Mouse (Mus musculus) heart, embryonic 12.5 days (tissue): ENCODE measurements around the gene Ptprn2. TPM values are rescaled to one million over a fixed set of nuclear protein-coding genes. Genes with fewer than 3 reads are reported as not detected.

Experiments
- ATAC-seq: fragments of 200-750 bp; cut with Nextera tagmentation; 2 replicates; pipeline ENCODE4 v1.8.0; 2017; ENCODE audit warnings: moderate TSS enrichment, moderate library complexity; ENCODE audit not compliant: insufficient number of reproducible peaks, low FRiP score
- H3K27ac ChIP-seq: fragments of 300-500 bp; sonication (generic); 2 replicates; pipeline ENCODE4 v1.5.1; 2016; ENCODE audit warnings: mild to moderate bottlenecking, moderate library complexity; ENCODE audit not compliant: poor library complexity, severe bottlenecking
- H3K27me3 ChIP-seq: fragments of 300-500 bp; sonication (generic); replicated peaks from 2 replicates; pipeline ENCODE4 v1.6.1; 2016; ENCODE audit warnings: mild to moderate bottlenecking, moderate library complexity
- H3K36me3 ChIP-seq: fragments of 300-500 bp; sonication (generic); 2 replicates; pipeline ENCODE4 v1.6.1; 2016; ENCODE audit warnings: mild to moderate bottlenecking, moderate library complexity
- H3K4me1 ChIP-seq: fragments of 300-500 bp; sonication (generic); replicated peaks from 2 replicates; pipeline ENCODE4 v1.6.1; 2016; ENCODE audit warnings: mild to moderate bottlenecking
- H3K4me2 ChIP-seq: fragments of 300-500 bp; sonication (generic); 2 replicates; pipeline ENCODE4 v1.6.1; 2016; ENCODE audit warnings: mild to moderate bottlenecking, moderate library complexity
- H3K4me3 ChIP-seq: fragments of 300-500 bp; sonication (generic); 2 replicates; pipeline ENCODE4 v1.5.1; 2016; ENCODE audit warnings: mild to moderate bottlenecking
- H3K9ac ChIP-seq: fragments of 300-500 bp; sonication (generic); 2 replicates; pipeline ENCODE4 v1.6.1; 2016; ENCODE audit warnings: mild to moderate bottlenecking, moderate library complexity
- H3K9me3 ChIP-seq: fragments of 300-500 bp; sonication (generic); replicated peaks from 2 replicates; pipeline ENCODE4 v1.6.1; 2016; ENCODE audit warnings: mild to moderate bottlenecking, moderate library complexity
- WGBS: fragments of 180-500 bp; shearing (Covaris S2); methylation state at CpG from one replicate; pipeline ENCODE4 v1.1.7; 2016; 5-methylcytosine and 5-hydroxymethylcytosine counted together
- polyA plus RNA-seq: library from polyadenylated mRNA; unstranded; fragments of >200 nt; fragmentation: Nextera tagmentation; extraction: Ambion mirVana; gene quantifications from 2 replicates; pipeline ENCODE4 v1.2.1, GENCODE M21; 2016

Gene Ptprn2
- polyA plus RNA-seq, 1 experiment from 2014 or later = 0.05 TPM

GRCm38 (mm10) chr12:117270199-117270598, 784.7 kb downstream of the Ptprn2 start:
- no peaks in the 10 kb centered on the region for H3K4me1 ChIP-seq
- no peak overlapping the region for H3K9ac ChIP-seq
- ATAC-seq = no peak
- no peak overlapping the region for H3K4me2 ChIP-seq
- no peaks in the 10 kb centered on the region for H3K9me3 ChIP-seq
- H3K36me3 ChIP-seq = no peaks in the 10 kb centered on the region
- 76% methylated on average over 4 of the region's 4 CpGs for WGBS
- H3K27ac ChIP-seq = no peak overlapping the region
- H3K27me3 ChIP-seq = peaks cover 10% of the 10 kb centered on the region; the same call in 1 of the 2 replicates
- H3K4me3 ChIP-seq = no peak overlapping the region

GRCm38 (mm10) chr12:117273166-117273565, 787.6 kb downstream of the Ptprn2 start:
- H3K4me2 ChIP-seq = no peak overlapping the region
- no peak overlapping the region for H3K27ac ChIP-seq
- WGBS = 7% methylated on average over 4 of the region's 4 CpGs

GRCm38 (mm10) chr12:117274576-117274975, 789.1 kb downstream of the Ptprn2 start:
- 78% methylated on average over 5 of the region's 5 CpGs for WGBS
- peaks cover 23% of the 10 kb centered on the region for H3K27me3 ChIP-seq
- ATAC-seq = no peak

More at GRCm38 (mm10) chr12:117273166-117273565, 787.6 kb downstream of the Ptprn2 start:
- ATAC-seq = no peak
- H3K9me3 ChIP-seq = no peaks in the 10 kb centered on the region
- H3K36me3 ChIP-seq = no peaks in the 10 kb centered on the region
- no peak overlapping the region for H3K9ac ChIP-seq
- no peaks in the 10 kb centered on the region for H3K4me1 ChIP-seq
- H3K27me3 ChIP-seq = peaks cover 23% of the 10 kb centered on the region
- H3K4me3 ChIP-seq = no peak overlapping the region

GRCm38 (mm10) chr12:117280790-117281189, 795.3 kb downstream of the Ptprn2 start:
- Histone ChIP-seq H3K9ac (no peak overlapping the region), H3K36me3 (no peaks in the 10 kb centered on the region), H3K9me3 (0 out of 2 replicates have a peak, but pooled peaks cover 2% of the 10 kb centered on the region), H3K27ac (no peak overlapping the region), H3K4me3 (no peak overlapping the region), H3K27me3 (peaks cover 6% of the 10 kb centered on the region; the same call in 1 of the 2 replicates), H3K4me1 (no peaks in the 10 kb centered on the region), H3K4me2 (no peak overlapping the region)
- ATAC-seq = no peak
- 79% methylated on average over 3 of the region's 3 CpGs for WGBS

More at GRCm38 (mm10) chr12:117274576-117274975, 789.1 kb downstream of the Ptprn2 start:
- Histone ChIP-seq H3K4me3 (no peak overlapping the region), H3K9me3 (no peaks in the 10 kb centered on the region), H3K36me3 (no peaks in the 10 kb centered on the region), H3K4me1 (no peaks in the 10 kb centered on the region), H3K9ac (no peak overlapping the region), H3K27ac (no peak overlapping the region), H3K4me2 (no peak overlapping the region)

GRCm38 (mm10) chr12:117282659-117283058, 797.1 kb downstream of the Ptprn2 start:
- no peaks in the 10 kb centered on the region for H3K36me3 ChIP-seq
- 68% methylated on average over 2 of the region's 2 CpGs for WGBS

GRCm38 (mm10) chr12:117287456-117287855, 801.9 kb downstream of the Ptprn2 start:
- no peak for ATAC-seq
- Histone ChIP-seq H3K4me1 (no peaks in the 10 kb centered on the region), H3K4me2 (no peak overlapping the region), H3K4me3 (no peak overlapping the region), H3K9me3 (no peaks in the 10 kb centered on the region), H3K27ac (no peak overlapping the region), H3K9ac (no peak overlapping the region), H3K36me3 (no peaks in the 10 kb centered on the region), H3K27me3 (no peaks in the 10 kb centered on the region)
- 77% methylated on average over 2 of the region's 2 CpGs for WGBS

More at GRCm38 (mm10) chr12:117282659-117283058, 797.1 kb downstream of the Ptprn2 start:
- H3K9me3 ChIP-seq = 0 out of 2 replicates have a peak, but pooled peaks cover 2% of the 10 kb centered on the region
- H3K4me1 ChIP-seq = no peaks in the 10 kb centered on the region
- H3K9ac ChIP-seq = no peak overlapping the region
- H3K27me3 ChIP-seq = no peaks in the 10 kb centered on the region
- ATAC-seq = no peak
- no peak overlapping the region for H3K27ac ChIP-seq
- H3K4me3 ChIP-seq = no peak overlapping the region
- H3K4me2 ChIP-seq = no peak overlapping the region

- no peak for ATAC-seq
- H3K27ac ChIP-seq = no peak overlapping the region
- H3K9me3 ChIP-seq = no peaks in the 10 kb centered on the region
- no peaks in the 10 kb centered on the region for H3K4me1 ChIP-seq
- WGBS = 64% methylated on average over 3 of the region's 3 CpGs
- H3K36me3 ChIP-seq = no peaks in the 10 kb centered on the region
- H3K4me3 ChIP-seq = no peak overlapping the region
- no peaks in the 10 kb centered on the region for H3K27me3 ChIP-seq
- H3K9ac ChIP-seq = no peak overlapping the region
- H3K4me2 ChIP-seq = no peak overlapping the region
Observed at GRCm38 (mm10) chr12:117291943-117292342, 806.4 kb downstream of the Ptprn2 start.

GRCm38 (mm10) chr12:117296792-117297191, 811.3 kb downstream of the Ptprn2 start:
- Histone ChIP-seq H3K4me2 (no peak overlapping the region), H3K4me3 (no peak overlapping the region), H3K9ac (no peak overlapping the region), H3K4me1 (no peaks in the 10 kb centered on the region), H3K36me3 (no peaks in the 10 kb centered on the region), H3K27me3 (no peaks in the 10 kb centered on the region), H3K27ac (no peak overlapping the region), H3K9me3 (no peaks in the 10 kb centered on the region)
- no peak for ATAC-seq
- WGBS = 54% methylated on average over 2 of the region's 2 CpGs

- no peak overlapping the region for H3K4me2 ChIP-seq
- H3K4me3 ChIP-seq = no peak overlapping the region
- H3K9me3 ChIP-seq = no peaks in the 10 kb centered on the region
- H3K27me3 ChIP-seq = no peaks in the 10 kb centered on the region
- H3K9ac ChIP-seq = no peak overlapping the region
- no peaks in the 10 kb centered on the region for H3K36me3 ChIP-seq
- WGBS = 82% methylated on average over 3 of the region's 3 CpGs
- no peak overlapping the region for H3K27ac ChIP-seq
- H3K4me1 ChIP-seq = no peaks in the 10 kb centered on the region
- no peak for ATAC-seq
Observed at GRCm38 (mm10) chr12:117299084-117299483, 813.6 kb downstream of the Ptprn2 start.

- H3K4me1 ChIP-seq = no peaks in the 10 kb centered on the region; the same call in 1 of the 2 replicates
- 73% methylated on average over 17 of the region's 17 CpGs for WGBS
- H3K27ac ChIP-seq = no peak overlapping the region
- no peak overlapping the region for H3K4me3 ChIP-seq
- H3K4me2 ChIP-seq = no peak overlapping the region
- no peak overlapping the region for H3K9ac ChIP-seq
- H3K27me3 ChIP-seq = 0 out of 2 replicates have a peak, but pooled peaks cover 5% of the 10 kb centered on the region
- H3K36me3 ChIP-seq = no peaks in the 10 kb centered on the region
- ATAC-seq = no peak
- H3K9me3 ChIP-seq = no peaks in the 10 kb centered on the region
Observed at GRCm38 (mm10) chr12:117304751-117305624, 819.5 kb downstream of the Ptprn2 start.

- Histone ChIP-seq H3K36me3 (no peaks in the 10 kb centered on the region), H3K27ac (no peak overlapping the region), H3K9me3 (no peaks in the 10 kb centered on the region), H3K4me3 (no peak overlapping the region), H3K9ac (no peak overlapping the region), H3K4me2 (no peak overlapping the region), H3K4me1 (no peaks in the 10 kb centered on the region; the same call in 1 of the 2 replicates), H3K27me3 (0 out of 2 replicates have a peak, but pooled peaks cover 5% of the 10 kb centered on the region)
- ATAC-seq = no peak
- WGBS = 79% methylated on average over 5 of the region's 5 CpGs
Observed at GRCm38 (mm10) chr12:117305625-117306105, 820.1 kb downstream of the Ptprn2 start.
